8 mouse cellular contexts compared by ENCODE assay signal in genomic region chr2:30419112-30419511, GRCm38 (mm10). TPM values are rescaled to one million over a fixed set of nuclear protein-coding genes. Genes with fewer than 3 reads are reported as not detected.
DNase-seq lines count a peak whose midpoint lies in the region; ATAC-seq and TF ChIP-seq lines count a peak whose summit lies in the region.

No protein-coding gene starts in this region.

- H3K4me2 ChIP-seq in heart, embryonic 12.5 days, result peak overlapping the region; percentile 49
- H3K4me2 ChIP-seq in hindbrain, postnatal 0 days (ENCODE audit: low read depth, low read length), result peak overlapping the region; percentile 37
- H3K4me2 ChIP-seq in midbrain, embryonic 14.5 days (ENCODE audit: low read length), result no peak overlapping the region

- ATAC-seq in heart, embryonic 12.5 days (ENCODE audit: insufficient number of reproducible peaks, low FRiP score), result no peak
- ATAC-seq in hindbrain, postnatal 0 days, result no peak
- no peak for ATAC-seq in midbrain, embryonic 14.5 days (ENCODE audit: low FRiP score, low TSS enrichment)
- ATAC-seq in activated CD4-positive, CD25-positive, alpha-beta regulatory T cell, adult 4 months, result no peak

- H3K27me3 ChIP-seq in heart, embryonic 12.5 days (replicated peaks), result no peaks in the 10 kb centered on the region
- H3K27me3 ChIP-seq in hindbrain, postnatal 0 days (ENCODE audit: insufficient read depth, low read length), result no peaks in the 10 kb centered on the region
- no peaks in the 10 kb centered on the region for H3K27me3 ChIP-seq in midbrain, embryonic 14.5 days (ENCODE audit: control insufficient read depth, insufficient read depth, low read length)

- 29% methylated on average over 10 of the region's 10 CpGs for WGBS in heart, embryonic 12.5 days
- WGBS in hindbrain, postnatal 0 days, result 32% methylated on average over 10 of the region's 10 CpGs
- 37% methylated on average over 10 of the region's 10 CpGs for WGBS in midbrain, embryonic 14.5 days

- DNase-seq in heart, adult 9 months (ENCODE audit: low spot score in 2 of 2), result no peak
- DNase-seq in embryo, embryonic 10.5 days (ENCODE audit: low spot score), result peak; percentile 36
- DNase-seq in hindbrain, postnatal 0 days (ENCODE audit: low spot score), result no peak
- no peak for DNase-seq in midbrain, embryonic 14.5 days
- no peak for DNase-seq in adrenal gland, adult 8-10 months
- no peak for DNase-seq in thymus, postnatal 0 days (ENCODE audit: low spot score)

- H3K4me3 ChIP-seq in heart, embryonic 12.5 days, result peak overlapping the region; percentile 9; the same call in 1 of the 2 replicates
- H3K4me3 ChIP-seq in hindbrain, postnatal 0 days (ENCODE audit: low read length), result no peak overlapping the region
- no peak overlapping the region for H3K4me3 ChIP-seq in midbrain, embryonic 14.5 days (replicated peaks; ENCODE audit: low read depth, low read length)

- peaks cover 3% of the 10 kb centered on the region; the same call in 1 of the 2 replicates for H3K36me3 ChIP-seq in heart, embryonic 12.5 days
- H3K36me3 ChIP-seq in hindbrain, postnatal 0 days (ENCODE audit: insufficient read depth, low read length), result no peaks in the 10 kb centered on the region
- H3K36me3 ChIP-seq in midbrain, embryonic 14.5 days (ENCODE audit: control insufficient read depth, insufficient read depth, low read length), result no peaks in the 10 kb centered on the region

- H3K9me3 ChIP-seq in heart, embryonic 12.5 days (replicated peaks), result no peaks in the 10 kb centered on the region
- no peaks in the 10 kb centered on the region for H3K9me3 ChIP-seq in hindbrain, postnatal 0 days (ENCODE audit: low read length)
- no peaks in the 10 kb centered on the region for H3K9me3 ChIP-seq in midbrain, embryonic 14.5 days (ENCODE audit: control insufficient read depth, low read length)

- TF ChIP-seq CTCF in hindbrain, postnatal 0 days (IDR thresholded peaks at IDR 0.05; ENCODE audit: low read depth), result no peak

- H3K27ac ChIP-seq in heart, embryonic 12.5 days (ENCODE audit: poor library complexity, severe bottlenecking), result peak overlapping the region; percentile 80
- peak overlapping the region; percentile 58; the same call in 1 of the 2 replicates for H3K27ac ChIP-seq in hindbrain, postnatal 0 days
- H3K27ac ChIP-seq in midbrain, embryonic 14.5 days (replicated peaks; ENCODE audit: low read depth, low read length), result peak overlapping the region; percentile 52; the same call in 1 of the 2 replicates

- peak overlapping the region; percentile 63 for H3K9ac ChIP-seq in heart, embryonic 12.5 days
- 0 out of 2 replicates have a peak overlapping the region, but pooled peaks have one; percentile 13 for H3K9ac ChIP-seq in hindbrain, postnatal 0 days (replicated peaks; ENCODE audit: low read length)
- H3K9ac ChIP-seq in midbrain, embryonic 14.5 days (replicated peaks; ENCODE audit: low read length), result no peak overlapping the region

- peaks cover 37% of the 10 kb centered on the region for H3K4me1 ChIP-seq in heart, embryonic 12.5 days (replicated peaks)
- peaks cover 18% of the 10 kb centered on the region for H3K4me1 ChIP-seq in hindbrain, postnatal 0 days (ENCODE audit: insufficient read depth, low read length)
- H3K4me1 ChIP-seq in midbrain, embryonic 14.5 days (ENCODE audit: control insufficient read depth, insufficient read depth, low read length), result peaks cover 29% of the 10 kb centered on the region

RNA-seq across cellular contexts. Expression of gene Ptpa, which starts 3.3 kb away (rescaled TPM):
- 107 and 115 TPM in 2 replicates for polyA plus RNA-seq in heart, embryonic 12.5 days (2016; fragmentation: Nextera tagmentation; extraction: Ambion mirVana)
- 140 and 156 TPM in 2 replicates for total RNA-seq in hindbrain, postnatal 0 days (2014; rRNA removed)
- 133 and 138 TPM in 2 replicates for polyA plus RNA-seq in hindbrain, postnatal 0 days (2015; fragmentation: Nextera tagmentation; extraction: Ambion mirVana)
- polyA plus RNA-seq in midbrain, embryonic 14.5 days (2014; fragmentation: Nextera tagmentation; extraction: Ambion mirVana), result 86.7 and 115 TPM in 2 replicates
- 10 to 100 TPM; 46.4 to 73.2 TPM for polyA plus RNA-seq in activated CD4-positive, CD25-positive, alpha-beta regulatory T cell, adult 4 months (2017; shearing (Covaris generic))
- total RNA-seq in adrenal gland, adult 8-10 months (2022), result 100 to 1,000 TPM; 135 to 153 (median 141) TPM
- polyA plus RNA-seq in thymus, postnatal 0 days (2015; fragmentation: Nextera tagmentation; extraction: Ambion mirVana), result 127 and 128 TPM in 2 replicates

RNA-seq across cellular contexts. Expression of gene Crat, which starts 3.5 kb away (rescaled TPM):
- polyA plus RNA-seq in heart, embryonic 12.5 days (2016; fragmentation: Nextera tagmentation; extraction: Ambion mirVana), result 67.9 and 74.2 TPM in 2 replicates
- 49.3 and 51.5 TPM in 2 replicates for total RNA-seq in hindbrain, postnatal 0 days (2014; rRNA removed)
- 26.0 and 27.6 TPM in 2 replicates for polyA plus RNA-seq in hindbrain, postnatal 0 days (2015; fragmentation: Nextera tagmentation; extraction: Ambion mirVana)
- polyA plus RNA-seq in midbrain, embryonic 14.5 days (2014; fragmentation: Nextera tagmentation; extraction: Ambion mirVana), result 22.2 and 24.0 TPM in 2 replicates
- polyA plus RNA-seq in activated CD4-positive, CD25-positive, alpha-beta regulatory T cell, adult 4 months (2017; shearing (Covaris generic)), result 1 to 10 TPM; 2.9 to 3.5 TPM
- 100 to 1,000 TPM in 1 of 4 experiments, 10 to 100 TPM in 3; 59.0 to 122 (median 95.3) TPM for total RNA-seq in adrenal gland, adult 8-10 months (2022)
- polyA plus RNA-seq in thymus, postnatal 0 days (2015; fragmentation: Nextera tagmentation; extraction: Ambion mirVana), result 7.9 and 10.2 TPM in 2 replicates

RNA-seq across cellular contexts. Expression of gene Dolpp1, which starts 27.1 kb away (rescaled TPM):
- 21.9 and 22.2 TPM in 2 replicates for polyA plus RNA-seq in heart, embryonic 12.5 days (2016; fragmentation: Nextera tagmentation; extraction: Ambion mirVana)
- 119 and 122 TPM in 2 replicates for total RNA-seq in hindbrain, postnatal 0 days (2014; rRNA removed)
- 48.2 and 49.4 TPM in 2 replicates for polyA plus RNA-seq in hindbrain, postnatal 0 days (2015; fragmentation: Nextera tagmentation; extraction: Ambion mirVana)
- 56.3 and 57.2 TPM in 2 replicates for polyA plus RNA-seq in midbrain, embryonic 14.5 days (2014; fragmentation: Nextera tagmentation; extraction: Ambion mirVana)
- polyA plus RNA-seq in activated CD4-positive, CD25-positive, alpha-beta regulatory T cell, adult 4 months (2017; shearing (Covaris generic)), result 10 to 100 TPM; 15.3 to 18.3 TPM
- total RNA-seq in adrenal gland, adult 8-10 months (2022), result 10 to 100 TPM; 18.0 to 24.2 (median 19.8) TPM
- polyA plus RNA-seq in thymus, postnatal 0 days (2015; fragmentation: Nextera tagmentation; extraction: Ambion mirVana), result 27.8 and 28.1 TPM in 2 replicates

RNA-seq across cellular contexts. Expression of gene Ier5l, which starts 54.9 kb away (rescaled TPM):
- polyA plus RNA-seq in heart, embryonic 12.5 days (2016; fragmentation: Nextera tagmentation; extraction: Ambion mirVana), result 1.7 and 2.0 TPM in 2 replicates
- 26.5 and 30.2 TPM in 2 replicates for total RNA-seq in hindbrain, postnatal 0 days (2014; rRNA removed)
- 2.4 and 2.8 TPM in 2 replicates for polyA plus RNA-seq in hindbrain, postnatal 0 days (2015; fragmentation: Nextera tagmentation; extraction: Ambion mirVana)
- polyA plus RNA-seq in midbrain, embryonic 14.5 days (2014; fragmentation: Nextera tagmentation; extraction: Ambion mirVana), result 3.7 and 4.3 TPM in 2 replicates
- polyA plus RNA-seq in activated CD4-positive, CD25-positive, alpha-beta regulatory T cell, adult 4 months (2017; shearing (Covaris generic)), result under 1 TPM in 1 of 2 experiments, not detected in 1; 0.16 TPM
- total RNA-seq in adrenal gland, adult 8-10 months (2022), result 1 to 10 TPM; 3.8 to 7.7 (median 6.8) TPM
- 0.55 and 0.69 TPM in 2 replicates for polyA plus RNA-seq in thymus, postnatal 0 days (2015; fragmentation: Nextera tagmentation; extraction: Ambion mirVana)

RNA-seq across cellular contexts. Expression of gene Miga2, which starts 55.1 kb away (rescaled TPM):
- polyA plus RNA-seq in heart, embryonic 12.5 days (2016; fragmentation: Nextera tagmentation; extraction: Ambion mirVana), result 32.7 and 33.6 TPM in 2 replicates
- 67.6 and 79.9 TPM in 2 replicates for total RNA-seq in hindbrain, postnatal 0 days (2014; rRNA removed)
- 34.4 and 35.3 TPM in 2 replicates for polyA plus RNA-seq in hindbrain, postnatal 0 days (2015; fragmentation: Nextera tagmentation; extraction: Ambion mirVana)
- 26.1 and 29.7 TPM in 2 replicates for polyA plus RNA-seq in midbrain, embryonic 14.5 days (2014; fragmentation: Nextera tagmentation; extraction: Ambion mirVana)
- polyA plus RNA-seq in activated CD4-positive, CD25-positive, alpha-beta regulatory T cell, adult 4 months (2017; shearing (Covaris generic)), result 1 to 10 TPM; 1.3 to 7.4 TPM
- total RNA-seq in adrenal gland, adult 8-10 months (2022), result 100 to 1,000 TPM in 1 of 4 experiments, 10 to 100 TPM in 3; 80.6 to 104 (median 91.1) TPM
- 7.6 and 10.6 TPM in 2 replicates for polyA plus RNA-seq in thymus, postnatal 0 days (2015; fragmentation: Nextera tagmentation; extraction: Ambion mirVana)
